Mouse (Mus musculus) kidney, postnatal 0 days (tissue): ENCODE results near the gene Srcin1. TPM values are rescaled to one million over a fixed set of nuclear protein-coding genes. Genes with fewer than 3 reads are reported as not detected.

Experiments
- ATAC-seq: fragments of 200-750 bp; cut with Nextera tagmentation; replicated peaks from 2 replicates; pipeline ENCODE4 v1.8.0; 2017; ENCODE audit warnings: low read depth, moderate number of reproducible peaks, moderate TSS enrichment, moderate library complexity; ENCODE audit not compliant: low FRiP score
- DNase-seq: peaks from one replicate; pipeline ENCODE4 v3.0.0-alpha.2; 2016; ENCODE audit warnings: low spot score
- H3K27ac ChIP-seq: fragments of 300-500 bp; sonication (generic); 2 replicates; pipeline ENCODE4 v1.5.1; 2014; ENCODE audit warnings: mild to moderate bottlenecking
- H3K27me3 ChIP-seq: fragments of 300-500 bp; sonication (generic); 2 replicates; pipeline ENCODE4 v1.6.1; 2014; ENCODE audit warnings: low read length, mixed read lengths; ENCODE audit not compliant: insufficient read depth
- H3K36me3 ChIP-seq: fragments of 300-500 bp; sonication (generic); 2 replicates; pipeline ENCODE4 v1.6.1; 2014; ENCODE audit warnings: low read length, mixed read lengths; ENCODE audit not compliant: insufficient read depth
- H3K4me1 ChIP-seq: fragments of 300-500 bp; sonication (generic); replicated peaks from 2 replicates; pipeline ENCODE4 v1.6.1; 2014; ENCODE audit warnings: antibody characterized with exemption, low read length, mixed read lengths; ENCODE audit not compliant: insufficient read depth
- H3K4me2 ChIP-seq: fragments of 300-500 bp; sonication (generic); 2 replicates; pipeline ENCODE4 v1.6.1; 2014; ENCODE audit warnings: mild to moderate bottlenecking, low read length, moderate library complexity, mixed read lengths
- H3K4me3 ChIP-seq: fragments of 300-500 bp; sonication (generic); replicated peaks from 2 replicates; pipeline ENCODE4 v1.5.1; 2014; ENCODE audit warnings: low read depth, low read length
- H3K9ac ChIP-seq: fragments of 300-500 bp; sonication (generic); 2 replicates; pipeline ENCODE4 v1.6.1; 2014; ENCODE audit warnings: low read depth, low read length
- H3K9me3 ChIP-seq: fragments of 300-500 bp; sonication (generic); replicated peaks from 2 replicates; pipeline ENCODE4 v1.6.1; 2016; ENCODE audit warnings: low read length, inconsistent platforms, mixed read lengths
- CTCF ChIP-seq: IDR thresholded peaks from 2 replicates; pipeline ENCODE4 v1.5.1; 2016; ENCODE audit warnings: antibody characterized with exemption, low read depth, mild to moderate bottlenecking, moderate library complexity
- WGBS: fragments of 180-500 bp; shearing (Covaris S2); extraction: QIAGEN DNeasy Blood & Tissue Kit; methylation state at CpG from one replicate; pipeline ENCODE4 v1.1.7; 2014; 5-methylcytosine and 5-hydroxymethylcytosine counted together
- polyA plus RNA-seq: library from polyadenylated mRNA; unstranded; fragments of >200 nt; fragmentation: Nextera tagmentation; extraction: Ambion mirVana; gene quantifications from 2 replicates; pipeline ENCODE4 v1.2.1, GENCODE M21; 2015

Srcin1 gene
- polyA plus RNA-seq, 1 experiment from 2014 or later, result 0.59 TPM

DNA sequence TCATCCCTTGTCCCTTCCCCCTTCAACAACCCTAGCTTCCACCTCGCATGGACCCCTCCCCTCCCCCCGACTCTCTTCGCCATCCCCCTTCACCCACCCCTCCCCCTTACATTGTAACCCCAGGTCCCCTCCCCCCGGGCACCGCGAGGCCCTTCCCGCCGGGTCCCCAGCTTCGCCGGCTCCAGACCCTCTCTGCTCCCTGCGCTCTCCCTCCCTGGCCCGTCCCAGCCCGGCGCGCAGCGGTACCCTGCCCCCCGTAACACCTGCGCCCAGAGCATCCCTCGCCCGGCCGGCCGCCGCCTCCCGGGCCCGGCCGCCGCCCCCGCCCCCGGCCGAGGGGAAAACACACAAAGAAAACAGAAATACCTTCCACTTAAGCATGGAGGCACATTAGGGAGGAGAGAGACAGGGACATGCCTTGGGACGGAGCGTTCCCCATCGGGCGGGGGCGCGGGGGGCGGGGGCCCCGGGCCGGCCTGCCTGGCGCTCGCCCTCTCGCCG, 1.4 kb downstream of the Srcin1 start:
- no peak for ATAC-seq
- no peak for DNase-seq
- Histone ChIP-seq H3K4me1 (0 out of 2 replicates have a peak, but pooled peaks cover 10% of the 10 kb centered on the region), H3K27me3 (peaks cover 18% of the 10 kb centered on the region), H3K9me3 (no peaks in the 10 kb centered on the region), H3K27ac (0 out of 2 replicates have a peak overlapping the region, but pooled peaks have one; percentile 60), H3K4me2 (peak overlapping the region; percentile 100), H3K36me3 (no peaks in the 10 kb centered on the region), H3K4me3 (peak overlapping the region; percentile 62), H3K9ac (peak overlapping the region; percentile 67)
- 1% methylated on average over 31 of the region's 43 CpGs for WGBS
- TF ChIP-seq CTCF, result no peak

DNA sequence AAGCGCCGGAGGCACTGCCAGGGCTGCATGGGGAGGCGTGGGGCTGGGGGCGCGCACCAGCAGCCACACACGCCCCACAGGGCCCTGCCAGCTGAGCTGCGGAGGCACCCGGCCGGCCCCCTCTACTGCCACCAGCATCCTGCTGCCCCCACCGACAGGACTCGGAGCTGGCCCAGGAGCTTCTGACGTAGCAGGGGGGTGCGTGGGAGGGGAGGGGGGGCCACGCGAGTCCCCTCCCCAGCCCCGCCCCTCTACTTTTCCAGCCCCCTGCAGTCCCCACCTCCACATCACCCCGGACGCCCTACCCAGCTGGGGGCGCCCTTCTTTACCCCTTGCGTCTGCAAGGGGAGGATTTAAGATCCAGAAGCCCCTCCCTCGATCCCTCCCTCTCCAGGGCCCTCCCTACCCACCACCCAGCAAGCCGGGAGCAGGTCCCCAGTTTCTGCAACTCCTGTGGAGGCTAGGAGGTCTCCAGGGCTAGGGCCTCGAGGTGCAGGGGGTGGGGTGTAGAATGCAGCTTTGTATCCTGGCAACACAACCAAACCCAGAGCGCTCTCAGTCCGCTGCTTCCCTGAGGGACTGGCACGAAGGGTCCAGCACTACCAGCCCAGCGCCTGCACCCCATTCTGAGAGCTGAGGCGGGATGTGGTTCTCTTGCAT, 2.0 kb downstream of the Srcin1 start:
- H3K9ac ChIP-seq, result no peak overlapping the region
- WGBS, result 1% methylated on average over 23 of the region's 28 CpGs
- H3K27ac ChIP-seq, result no peak overlapping the region
- H3K36me3 ChIP-seq, result no peaks in the 10 kb centered on the region
- peaks cover 18% of the 10 kb centered on the region for H3K27me3 ChIP-seq
- peak overlapping the region; percentile 100 for H3K4me2 ChIP-seq
- no peaks in the 10 kb centered on the region for H3K9me3 ChIP-seq
- DNase-seq, result peak; percentile 24
- ATAC-seq, result peak; percentile 6; the same call in 1 of the 2 replicates
- H3K4me3 ChIP-seq, result peak overlapping the region; percentile 62
- 0 out of 2 replicates have a peak, but pooled peaks cover 10% of the 10 kb centered on the region for H3K4me1 ChIP-seq
- TF ChIP-seq CTCF, result no peak

- H3K9ac ChIP-seq, result no peak overlapping the region
- no peak overlapping the region for H3K27ac ChIP-seq
- WGBS, result 27% methylated on average over 7 of the region's 7 CpGs
- peaks cover 18% of the 10 kb centered on the region for H3K27me3 ChIP-seq
- H3K4me3 ChIP-seq, result no peak overlapping the region
- no peaks in the 10 kb centered on the region for H3K36me3 ChIP-seq
- no peak for ATAC-seq
- H3K4me1 ChIP-seq, result 0 out of 2 replicates have a peak, but pooled peaks cover 10% of the 10 kb centered on the region
- H3K9me3 ChIP-seq, result no peaks in the 10 kb centered on the region
- DNase-seq, result no peak
- H3K4me2 ChIP-seq, result no peak overlapping the region
- TF ChIP-seq CTCF, result no peak
Measured at GRCm38 (mm10) chr11:97572895-97573480, 3.0 kb downstream of the Srcin1 start.

GRCm38 (mm10) chr11:97572089-97572345, 4.0 kb downstream of the Srcin1 start:
- Histone ChIP-seq H3K4me1 (0 out of 2 replicates have a peak, but pooled peaks cover 10% of the 10 kb centered on the region), H3K4me2 (no peak overlapping the region), H3K27me3 (peaks cover 18% of the 10 kb centered on the region), H3K4me3 (no peak overlapping the region), H3K9ac (no peak overlapping the region), H3K9me3 (no peaks in the 10 kb centered on the region), H3K27ac (no peak overlapping the region), H3K36me3 (no peaks in the 10 kb centered on the region)
- ATAC-seq, result no peak
- no peak for TF ChIP-seq CTCF
- 23% methylated on average over 5 of the region's 5 CpGs for WGBS
- no peak for DNase-seq

DNA sequence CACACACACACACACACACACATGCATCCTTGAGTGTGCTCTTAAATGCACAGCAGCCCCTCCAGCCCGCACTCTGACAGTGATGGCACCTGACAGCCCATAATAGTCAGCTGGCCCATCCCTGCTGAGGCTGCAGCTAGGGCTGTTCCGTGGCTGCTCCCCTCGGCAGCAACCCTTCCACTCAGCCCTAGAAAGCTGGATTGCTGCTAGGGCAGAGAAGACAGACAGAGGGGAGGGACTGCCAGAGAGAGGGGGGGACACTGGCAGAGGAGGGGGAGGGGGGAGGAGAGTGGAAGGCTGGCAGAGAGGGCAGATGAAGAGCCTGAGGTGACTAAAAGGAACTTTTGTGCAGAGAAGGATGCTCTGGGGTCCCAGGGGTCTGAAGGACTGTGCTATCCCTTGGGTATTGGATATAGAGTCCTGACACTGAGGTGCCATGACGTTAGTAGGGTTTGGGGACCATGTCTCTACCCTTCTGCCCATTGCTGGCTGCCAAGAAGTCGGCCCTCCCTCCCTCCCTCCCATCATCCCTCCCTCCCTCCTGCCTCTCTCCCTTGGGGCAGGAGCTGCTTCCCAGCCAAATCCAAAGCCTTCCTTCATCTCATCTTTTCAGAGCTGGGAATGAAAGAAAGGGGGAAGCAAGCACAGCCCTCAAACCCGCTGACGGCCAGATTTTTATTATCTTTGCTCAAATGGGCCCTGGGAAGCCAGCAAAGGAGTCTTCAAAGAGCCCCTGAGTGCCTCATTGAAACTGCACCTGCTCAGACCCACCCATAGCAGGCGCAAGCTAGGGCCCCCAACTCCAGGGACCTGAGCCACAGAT, 4.5 kb downstream of the Srcin1 start:
- DNase-seq, result no peak
- H3K27ac ChIP-seq, result no peak overlapping the region
- no peaks in the 10 kb centered on the region for H3K9me3 ChIP-seq
- no peak for TF ChIP-seq CTCF
- peaks cover 18% of the 10 kb centered on the region for H3K27me3 ChIP-seq
- 16% methylated on average over 8 of the region's 8 CpGs for WGBS
- ATAC-seq, result no peak
- H3K4me2 ChIP-seq, result no peak overlapping the region
- H3K36me3 ChIP-seq, result no peaks in the 10 kb centered on the region
- H3K4me3 ChIP-seq, result no peak overlapping the region
- peaks cover 15% of the 10 kb centered on the region; the same call in 1 of the 2 replicates for H3K4me1 ChIP-seq
- H3K9ac ChIP-seq, result no peak overlapping the region

- peaks cover 20% of the 10 kb centered on the region for H3K27me3 ChIP-seq
- TF ChIP-seq CTCF, result no peak
- 28% methylated on average over 8 of the region's 8 CpGs for WGBS
- no peak overlapping the region for H3K4me3 ChIP-seq
- no peaks in the 10 kb centered on the region for H3K36me3 ChIP-seq
- no peaks in the 10 kb centered on the region for H3K9me3 ChIP-seq
- H3K4me1 ChIP-seq, result peaks cover 18% of the 10 kb centered on the region; the same call in 1 of the 2 replicates
- no peak for DNase-seq
- no peak overlapping the region for H3K27ac ChIP-seq
- ATAC-seq, result no peak
- H3K9ac ChIP-seq, result no peak overlapping the region
- H3K4me2 ChIP-seq, result no peak overlapping the region
Measured at GRCm38 (mm10) chr11:97570493-97571137, 5.4 kb downstream of the Srcin1 start.
